8 mouse cellular contexts compared by ENCODE assay signal in genomic region chr10:12921551-12922040, GRCm38 (mm10). TPM values are rescaled to one million over a fixed set of nuclear protein-coding genes. Genes with fewer than 3 reads are reported as not detected.
DNase-seq lines count a peak whose midpoint lies in the region; ATAC-seq and TF ChIP-seq lines count a peak whose summit lies in the region.

No protein-coding gene starts in this region.

- WGBS in heart, embryonic 13.5 days: 44% methylated on average over 11 of the region's 11 CpGs
- 46% methylated on average over 11 of the region's 11 CpGs for WGBS in forebrain, embryonic 13.5 days

- no peaks in the 10 kb centered on the region for H3K79me2 ChIP-seq in myocyte (ENCODE audit: control insufficient read depth, insufficient read depth)

- peak overlapping the region; percentile 79 for H3K4me3 ChIP-seq in heart, embryonic 13.5 days
- peak overlapping the region; percentile 69; the same call in 1 of the 2 replicates for H3K4me3 ChIP-seq in forebrain, embryonic 13.5 days
- H3K4me3 ChIP-seq in myocyte: peak overlapping the region; percentile 40

- no peak for ATAC-seq in heart, embryonic 13.5 days (ENCODE audit: extremely low read depth, insufficient number of reproducible peaks, low FRiP score, low TSS enrichment)
- ATAC-seq in activated CD4-positive, CD25-positive, alpha-beta regulatory T cell, adult 4 months: peak; percentile 24
- no peak for ATAC-seq in forebrain, embryonic 13.5 days

- intact Hi-C loops in heart, postnatal 25 days (cut with DNase I): loop anchor here (2.0 to 5.0 kb wide), 6 partner anchors 43 to 229 kb away; partner anchors contain the start of genes Sf3b5 and Stx11

- no peaks in the 10 kb centered on the region for H3K36me3 ChIP-seq in heart, embryonic 13.5 days
- no peaks in the 10 kb centered on the region for H3K36me3 ChIP-seq in forebrain, embryonic 13.5 days (ENCODE audit: poor library complexity, severe bottlenecking)
- no peaks in the 10 kb centered on the region for H3K36me3 ChIP-seq in myocyte (ENCODE audit: control insufficient read depth, insufficient read depth)

- H3K9me3 ChIP-seq in heart, embryonic 13.5 days: no peaks in the 10 kb centered on the region
- no peaks in the 10 kb centered on the region for H3K9me3 ChIP-seq in forebrain, embryonic 13.5 days (replicated peaks)

- TF ChIP-seq POLR2A in myocyte (IDR thresholded peaks at IDR 0.05; ENCODE audit: insufficient read length, low read depth): no peak

- DNase-seq in heart, postnatal 25 days (ENCODE audit: low spot score): no peak
- DNase-seq in kidney, postnatal 4 days: peak; percentile 35 to 49
- DNase-seq in urinary bladder, postnatal 14 days (ENCODE audit: low spot score): no peak
- DNase-seq in layer of hippocampus, postnatal 36 days: no peak

- H3K27ac ChIP-seq in heart, embryonic 13.5 days (replicated peaks): no peak overlapping the region
- H3K27ac ChIP-seq in forebrain, embryonic 13.5 days: no peak overlapping the region

- no peaks in the 10 kb centered on the region for H3K27me3 ChIP-seq in heart, embryonic 13.5 days (replicated peaks)
- no peaks in the 10 kb centered on the region for H3K27me3 ChIP-seq in forebrain, embryonic 13.5 days
- H3K27me3 ChIP-seq in myocyte (ENCODE audit: control insufficient read depth, insufficient read depth, insufficient read length): no peaks in the 10 kb centered on the region

- H3K4me1 ChIP-seq in heart, embryonic 13.5 days: peaks cover 10% of the 10 kb centered on the region; the same call in 1 of the 2 replicates
- H3K4me1 ChIP-seq in forebrain, embryonic 13.5 days: peaks cover 6% of the 10 kb centered on the region; the same call in 1 of the 2 replicates

- peak overlapping the region; percentile 89; the same call in 1 of the 2 replicates for H3K9ac ChIP-seq in heart, embryonic 13.5 days
- no peak overlapping the region for H3K9ac ChIP-seq in forebrain, embryonic 13.5 days

- no peak overlapping the region for H3ac ChIP-seq in myocyte (ENCODE audit: control insufficient read depth, insufficient read length)

- peak overlapping the region; percentile 75 for H3K4me2 ChIP-seq in heart, embryonic 13.5 days
- H3K4me2 ChIP-seq in forebrain, embryonic 13.5 days: peak overlapping the region; percentile 67
- peak overlapping the region; percentile 60 for H3K4me2 ChIP-seq in myocyte (ENCODE audit: low read depth)

TF ChIP-seq in myocyte, 11 proteins besides CTCF, POLR2A, EP300 and RAD21:
- TF ChIP-seq E2F4 (IDR thresholded peaks at IDR 0.05; ENCODE audit: insufficient read depth) (no peak), REST (IDR thresholded peaks at IDR 0.05; ENCODE audit: insufficient read depth, insufficient read length) (no peak), SRF (IDR thresholded peaks at IDR 0.05; ENCODE audit: control insufficient read depth, insufficient read length, low read depth) (no peak), MYOG (IDR thresholded peaks at IDR 0.05; ENCODE audit: control insufficient read depth in 1 of 3, insufficient read depth in 1 of 3, insufficient read length in 2 of 3, low read depth in 2 of 3) (no peak), MYOD1 (IDR thresholded peaks at IDR 0.05; ENCODE audit: control insufficient read depth in 1 of 3, insufficient read length in 2 of 3, low read depth in 2 of 3) (no peak), CEBPB (IDR thresholded peaks at IDR 0.05; ENCODE audit: insufficient read depth, poor library complexity, severe bottlenecking) (no peak), MAX (IDR thresholded peaks at IDR 0.05; ENCODE audit: low read depth) (no peak), TCF3 (IDR thresholded peaks at IDR 0.05; ENCODE audit: insufficient read length, low read depth) (no peak), POLR2AphosphoS2 (IDR thresholded peaks at IDR 0.05; ENCODE audit: insufficient read length, low read depth) (no peak), TCF12 (IDR thresholded peaks at IDR 0.05; ENCODE audit: insufficient read depth, poor library complexity, severe bottlenecking) (no peak), USF1 (IDR thresholded peaks at IDR 0.05; ENCODE audit: low read depth) (no peak)
TF ChIP-seq in myocyte: peak in this region for 0.

RNA-seq across cellular contexts. Expression of gene Stx11, which starts 42.5 kb away (rescaled TPM):
- 2.9 and 5.0 TPM in 2 replicates for polyA plus RNA-seq in heart, embryonic 13.5 days (2015; fragmentation: Nextera tagmentation; extraction: Ambion mirVana)
- 1 to 10 TPM; 1.7 to 2.2 TPM for total RNA-seq in heart, postnatal 25 days (2021)
- polyA plus RNA-seq in activated CD4-positive, CD25-positive, alpha-beta regulatory T cell, adult 4 months (2017; shearing (Covaris generic)): 10 to 100 TPM; 18.9 to 19.6 TPM
- 0.58 and 0.67 TPM in 2 replicates for polyA plus RNA-seq in forebrain, embryonic 13.5 days (2015; fragmentation: Nextera tagmentation; extraction: Ambion mirVana)
- 6.9 TPM for polyA plus RNA-seq in myocyte (2012; fragmentation: generic; extraction: Trizol)
- total RNA-seq in layer of hippocampus, postnatal 36 days (2021): under 1 TPM; 0.15 to 0.23 TPM

RNA-seq across cellular contexts. Expression of gene Utrn, which starts 52.4 kb away (rescaled TPM):
- 55.0 and 55.8 TPM in 2 replicates for polyA plus RNA-seq in heart, embryonic 13.5 days (2015; fragmentation: Nextera tagmentation; extraction: Ambion mirVana)
- 10 to 100 TPM; 67.1 to 69.4 TPM for total RNA-seq in heart, postnatal 25 days (2021)
- 100 to 1,000 TPM; 255 to 319 TPM for polyA plus RNA-seq in activated CD4-positive, CD25-positive, alpha-beta regulatory T cell, adult 4 months (2017; shearing (Covaris generic))
- 18.7 and 22.0 TPM in 2 replicates for polyA plus RNA-seq in forebrain, embryonic 13.5 days (2015; fragmentation: Nextera tagmentation; extraction: Ambion mirVana)
- polyA plus RNA-seq in myocyte (2012; fragmentation: generic; extraction: Trizol): 13.9 TPM
- total RNA-seq in layer of hippocampus, postnatal 36 days (2021): 10 to 100 TPM; 34.0 to 35.6 TPM

Comparison
In these comparisons a context has a peak if more than half of its experiments do, and no peak if none do; other contexts are left out.
1. DNase-seq: peak in kidney, postnatal 4 days (2 of 2); none in heart, postnatal 25 days (single experiment), urinary bladder, postnatal 14 days (single experiment) and layer of hippocampus, postnatal 36 days (0 of 2).
2. Peak in every context shown above with its lines, with median percentiles within 50 percentile points of each other: H3K4me2 ChIP-seq and H3K4me3 ChIP-seq.